Mouse (Mus musculus) hindbrain, embryonic 10.5 days (tissue): ENCODE measurements around the gene Fto. TPM values are rescaled to one million over a fixed set of nuclear protein-coding genes. Genes with fewer than 3 reads are reported as not detected.

Experiments used
- DNase-seq: peaks from one replicate; pipeline ENCODE4 v3.0.0-alpha.2; 2017; ENCODE audit warnings: low spot score
- H3K27ac ChIP-seq: fragments of 300-500 bp; sonication (generic); 2 replicates; pipeline ENCODE4 v1.5.1; 2016; ENCODE audit warnings: mild to moderate bottlenecking, moderate library complexity
- H3K27me3 ChIP-seq: fragments of 300-500 bp; sonication (generic); 2 replicates; pipeline ENCODE4 v1.6.1; 2016; ENCODE audit warnings: mild to moderate bottlenecking; ENCODE audit not compliant: poor library complexity, insufficient read depth, severe bottlenecking
- H3K36me3 ChIP-seq: fragments of 300-500 bp; sonication (generic); 2 replicates; pipeline ENCODE4 v1.6.1; 2016; ENCODE audit warnings: mild to moderate bottlenecking, moderate library complexity
- H3K4me1 ChIP-seq: fragments of 300-500 bp; sonication (generic); replicated peaks from 2 replicates; pipeline ENCODE4 v1.6.1; 2016; ENCODE audit warnings: mild to moderate bottlenecking
- H3K4me3 ChIP-seq: fragments of 300-500 bp; sonication (generic); 2 replicates; pipeline ENCODE4 v1.5.1; 2016; ENCODE audit warnings: mild to moderate bottlenecking, moderate library complexity
- H3K9me3 ChIP-seq: fragments of 300-500 bp; sonication (generic); 2 replicates; pipeline ENCODE4 v1.6.1; 2016; ENCODE audit warnings: mild to moderate bottlenecking, moderate library complexity
- WGBS: fragments of 180-500 bp; shearing (Covaris S2); methylation state at CpG from one replicate; pipeline ENCODE4 v1.1.7; 2016; 5-methylcytosine and 5-hydroxymethylcytosine counted together
- polyA plus RNA-seq: library from polyadenylated mRNA; unstranded; fragments of >200 nt; fragmentation: Nextera tagmentation; extraction: Ambion mirVana; gene quantifications from 2 replicates; pipeline ENCODE4 v1.2.1, GENCODE M21; 2016

The Fto gene
- polyA plus RNA-seq, 1 experiment from 2014 or later, result 103 TPM

DNA sequence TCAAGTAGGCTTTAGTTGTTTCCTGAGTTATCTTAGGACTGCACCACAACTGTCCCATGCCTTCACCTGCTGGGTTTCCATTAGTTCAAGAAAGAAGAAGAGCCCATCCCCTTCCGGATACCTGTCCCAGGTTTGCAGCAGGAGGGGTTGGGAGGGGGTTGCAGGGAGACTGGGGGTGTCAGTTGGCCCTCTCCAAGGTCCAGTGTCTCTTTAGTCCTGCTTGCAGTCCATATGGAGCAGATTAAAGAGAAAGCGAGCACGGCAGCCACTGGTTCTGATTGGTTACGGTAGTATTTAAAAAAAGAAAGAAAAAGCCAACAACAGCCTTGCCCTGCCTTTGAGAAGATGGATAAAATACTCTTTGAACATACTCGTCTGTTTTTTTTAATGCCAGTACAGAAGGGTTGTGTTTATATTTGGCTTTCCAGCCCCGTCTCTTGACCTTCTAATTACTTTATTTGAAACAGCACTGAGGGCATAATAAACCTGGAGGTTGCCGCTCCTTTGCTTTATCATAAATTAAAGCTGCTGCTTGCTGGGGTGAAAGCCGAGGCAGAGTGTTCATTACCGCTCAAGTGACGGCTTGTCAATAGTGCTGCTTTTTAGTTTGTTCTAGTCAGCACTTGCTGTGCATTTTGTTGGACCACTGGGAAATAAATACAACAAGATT, 279.2 kb downstream of the Fto start:
- H3K4me3 ChIP-seq, result no peak overlapping the region
- no peaks in the 10 kb centered on the region for H3K36me3 ChIP-seq
- WGBS, result 49% methylated on average over 10 of the region's 10 CpGs
- peaks cover 34% of the 10 kb centered on the region for H3K4me1 ChIP-seq
- no peak for DNase-seq
- peak overlapping the region; percentile 26; the same call in 1 of the 2 replicates for H3K27ac ChIP-seq
- 0 out of 2 replicates have a peak, but pooled peaks cover 5% of the 10 kb centered on the region for H3K27me3 ChIP-seq
- H3K9me3 ChIP-seq, result no peaks in the 10 kb centered on the region

DNA sequence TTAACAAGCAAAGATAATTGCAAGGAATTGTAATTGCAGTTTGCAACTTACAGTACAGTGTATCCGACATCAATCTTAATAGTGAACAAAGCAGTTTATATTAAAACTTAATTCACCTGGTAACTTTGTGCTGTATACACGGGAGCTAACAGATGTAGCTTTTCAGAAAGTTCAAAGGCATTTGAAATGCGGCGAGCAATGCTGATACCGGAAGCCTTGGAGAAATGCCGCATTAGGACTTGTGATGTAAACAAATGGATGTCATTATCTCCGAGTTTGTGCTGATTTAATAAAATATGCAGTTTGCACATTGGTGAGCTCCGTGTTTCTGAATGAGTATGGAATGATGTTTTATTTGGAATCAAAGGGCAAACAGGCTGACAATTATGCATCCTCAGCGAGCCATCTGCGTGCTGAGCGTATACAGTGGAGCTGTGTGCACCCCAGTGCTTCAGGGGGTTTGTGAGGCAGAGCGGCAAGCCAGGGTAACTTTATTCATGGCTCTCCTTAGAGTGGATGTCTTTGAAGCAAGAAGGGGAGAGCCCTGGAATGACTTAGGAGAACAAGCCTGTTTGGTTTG, 280.0 kb downstream of the Fto start:
- no peak for DNase-seq
- 70% methylated on average over 12 of the region's 12 CpGs for WGBS
- Histone ChIP-seq H3K9me3 (no peaks in the 10 kb centered on the region), H3K27me3 (0 out of 2 replicates have a peak, but pooled peaks cover 5% of the 10 kb centered on the region), H3K4me1 (peaks cover 34% of the 10 kb centered on the region), H3K4me3 (no peak overlapping the region), H3K36me3 (no peaks in the 10 kb centered on the region), H3K27ac (no peak overlapping the region)

DNA sequence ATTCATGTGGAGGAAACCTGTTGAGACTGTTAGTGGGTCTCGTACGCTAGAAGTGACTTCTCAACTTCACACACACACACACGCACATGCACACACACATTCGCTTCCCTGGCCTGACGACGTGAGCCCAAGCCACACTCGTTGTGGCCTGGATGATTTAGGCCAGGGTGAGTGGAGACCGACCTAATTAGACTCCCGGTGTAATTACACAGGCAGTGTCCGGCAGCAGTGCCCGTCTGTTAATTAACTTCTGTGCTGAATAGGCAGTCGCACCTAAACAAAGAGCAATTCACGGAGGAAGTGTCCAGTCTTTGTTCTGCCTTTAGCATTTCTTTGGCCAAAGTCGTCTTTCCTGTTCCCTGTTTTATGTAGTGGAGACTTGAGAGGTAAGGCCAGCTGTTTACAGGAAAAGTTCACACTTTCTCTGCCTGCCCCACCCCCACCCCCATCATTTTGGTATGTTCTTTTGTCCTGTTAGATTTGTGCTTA, 286.1 kb downstream of the Fto start:
- 52% methylated on average over 14 of the region's 14 CpGs for WGBS
- Histone ChIP-seq H3K36me3 (no peaks in the 10 kb centered on the region), H3K27ac (0 out of 2 replicates have a peak overlapping the region, but pooled peaks have one; percentile 1), H3K9me3 (no peaks in the 10 kb centered on the region), H3K4me3 (no peak overlapping the region), H3K27me3 (0 out of 2 replicates have a peak, but pooled peaks cover 5% of the 10 kb centered on the region), H3K4me1 (peaks cover 20% of the 10 kb centered on the region)
- no peak for DNase-seq

DNA sequence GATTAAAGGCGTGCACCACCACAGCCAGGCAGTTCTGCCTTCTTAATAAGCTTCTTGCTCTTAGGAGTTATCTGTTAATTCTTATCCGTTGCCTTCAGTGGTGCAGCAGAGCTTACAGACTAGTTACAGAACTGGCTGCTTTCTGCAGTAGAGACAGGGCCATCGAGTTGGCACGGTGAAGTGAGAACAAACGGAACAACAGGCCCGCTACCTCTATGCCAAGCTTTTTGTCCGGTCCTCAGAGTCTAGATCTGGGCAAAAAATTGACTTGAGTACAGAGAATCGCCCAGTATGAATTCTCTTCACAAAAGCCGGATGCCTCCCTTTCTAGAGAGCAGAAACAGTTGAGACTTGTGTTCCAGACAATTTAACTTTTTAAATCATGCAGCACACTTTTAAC, 290.4 kb downstream of the Fto start:
- WGBS, result 93% methylated on average over 9 of the region's 9 CpGs
- no peak overlapping the region for H3K4me3 ChIP-seq
- H3K4me1 ChIP-seq, result peaks cover 16% of the 10 kb centered on the region
- DNase-seq, result no peak
- H3K36me3 ChIP-seq, result no peaks in the 10 kb centered on the region
- H3K27ac ChIP-seq, result no peak overlapping the region
- no peaks in the 10 kb centered on the region for H3K27me3 ChIP-seq
- H3K9me3 ChIP-seq, result no peaks in the 10 kb centered on the region

DNA sequence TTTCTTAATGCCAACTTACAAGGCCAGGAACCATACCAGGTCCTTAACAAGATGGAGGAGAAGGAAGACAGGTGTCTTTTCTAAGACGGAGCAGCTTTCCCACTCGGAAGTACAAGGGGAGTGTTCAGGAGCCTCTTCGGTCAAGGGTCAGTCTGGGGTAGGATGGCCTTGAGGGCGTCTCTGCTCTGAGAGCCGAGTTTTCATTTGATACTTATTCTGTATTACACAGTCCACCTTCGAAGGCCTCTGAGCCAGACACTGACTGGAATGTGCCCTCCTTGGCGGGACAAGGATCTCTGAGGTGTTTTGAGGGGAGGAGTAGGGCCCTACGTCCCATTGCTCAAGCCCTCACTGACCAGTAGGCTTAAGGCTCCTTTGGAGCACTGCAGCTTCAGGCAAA, 292.6 kb downstream of the Fto start:
- no peak overlapping the region for H3K27ac ChIP-seq
- no peak for DNase-seq
- H3K4me3 ChIP-seq, result no peak overlapping the region
- no peaks in the 10 kb centered on the region for H3K9me3 ChIP-seq
- H3K36me3 ChIP-seq, result no peaks in the 10 kb centered on the region
- no peaks in the 10 kb centered on the region; the same call in 1 of the 2 replicates for H3K27me3 ChIP-seq
- peaks cover 8% of the 10 kb centered on the region for H3K4me1 ChIP-seq
- WGBS, result 79% methylated on average over 8 of the region's 8 CpGs

DNA sequence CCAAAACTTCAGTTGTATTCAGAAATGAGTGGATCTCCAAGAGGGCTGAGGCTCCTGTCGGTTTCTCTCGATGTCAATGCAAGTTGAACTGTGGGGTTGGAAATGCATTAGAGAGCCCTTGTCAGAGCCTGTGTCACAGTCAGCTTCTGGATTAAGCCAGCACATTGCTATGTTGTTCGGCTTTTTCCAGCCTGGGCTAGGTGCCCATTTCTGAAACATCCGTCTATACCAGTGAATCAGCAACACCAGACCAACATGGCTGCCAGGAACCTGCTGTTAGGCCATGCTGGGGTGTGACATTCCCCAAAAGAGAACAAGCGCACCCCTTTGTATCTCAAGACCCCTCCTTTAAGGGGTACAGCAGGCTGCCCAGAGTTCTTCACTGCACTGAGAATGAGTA, 293.8 kb downstream of the Fto start:
- Histone ChIP-seq H3K4me3 (no peak overlapping the region), H3K9me3 (no peaks in the 10 kb centered on the region), H3K27me3 (no peaks in the 10 kb centered on the region; the same call in 1 of the 2 replicates), H3K4me1 (peaks cover 20% of the 10 kb centered on the region), H3K27ac (no peak overlapping the region), H3K36me3 (no peaks in the 10 kb centered on the region)
- 92% methylated on average over 5 of the region's 5 CpGs for WGBS
- DNase-seq, result no peak

DNA sequence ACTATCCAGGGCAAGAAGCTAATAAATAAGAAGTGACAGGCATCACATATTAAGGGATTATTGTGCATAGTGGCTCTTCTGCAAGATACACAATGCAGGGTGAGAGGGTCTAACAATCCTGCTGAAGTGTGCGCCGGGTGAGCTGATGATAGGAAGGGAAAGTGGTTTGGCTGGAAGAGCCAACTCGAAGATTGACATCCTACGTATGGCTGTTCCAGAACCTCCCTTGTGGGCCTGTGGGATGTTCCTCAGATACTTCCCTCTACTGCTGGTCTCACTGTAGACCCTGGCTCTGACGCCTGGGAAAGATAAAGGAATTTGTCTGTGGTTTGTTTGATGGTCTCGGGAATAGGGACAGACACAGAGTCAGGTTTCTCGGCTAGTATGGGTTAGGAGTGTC, 297.9 kb downstream of the Fto start:
- H3K4me1 ChIP-seq, result peaks cover 54% of the 10 kb centered on the region
- 68% methylated on average over 7 of the region's 7 CpGs for WGBS
- no peak for DNase-seq
- H3K36me3 ChIP-seq, result no peaks in the 10 kb centered on the region
- no peaks in the 10 kb centered on the region; the same call in 1 of the 2 replicates for H3K27me3 ChIP-seq
- H3K4me3 ChIP-seq, result no peak overlapping the region
- peak overlapping the region; percentile 37; the same call in 1 of the 2 replicates for H3K27ac ChIP-seq
- no peaks in the 10 kb centered on the region for H3K9me3 ChIP-seq

DNA sequence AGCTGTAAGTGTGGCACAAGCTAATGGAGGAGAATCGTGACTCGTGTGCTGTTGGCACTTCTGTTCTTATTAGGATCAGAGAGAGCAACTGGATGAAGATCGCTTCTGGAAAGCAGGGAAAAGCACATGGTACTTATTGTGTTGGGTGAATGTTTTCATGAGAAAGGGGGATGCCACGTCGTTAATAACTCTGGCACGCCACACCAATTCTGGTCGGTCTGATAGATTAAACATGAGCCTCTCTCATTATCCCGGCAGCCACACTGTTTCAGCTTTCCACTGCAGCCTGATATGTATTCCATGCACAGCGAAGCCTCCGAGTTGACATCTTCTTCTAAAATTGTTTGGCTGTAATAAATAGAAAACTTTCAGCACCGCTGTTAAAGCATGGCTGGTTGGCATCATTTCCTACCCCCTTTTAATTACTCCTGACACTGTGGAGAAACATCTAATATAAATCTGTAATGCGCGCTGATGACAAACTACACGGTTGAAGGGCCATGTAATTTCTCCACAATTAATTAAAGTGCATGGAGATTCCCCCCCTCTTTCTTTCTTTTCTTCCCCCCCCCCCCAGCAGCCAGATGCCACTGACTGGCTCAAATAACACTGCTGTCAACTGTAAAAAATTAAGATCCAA, 298.5 kb downstream of the Fto start:
- no peak for DNase-seq
- Histone ChIP-seq H3K27ac (peak overlapping the region; percentile 75), H3K27me3 (peaks cover 2% of the 10 kb centered on the region; the same call in 1 of the 2 replicates)

DNA sequence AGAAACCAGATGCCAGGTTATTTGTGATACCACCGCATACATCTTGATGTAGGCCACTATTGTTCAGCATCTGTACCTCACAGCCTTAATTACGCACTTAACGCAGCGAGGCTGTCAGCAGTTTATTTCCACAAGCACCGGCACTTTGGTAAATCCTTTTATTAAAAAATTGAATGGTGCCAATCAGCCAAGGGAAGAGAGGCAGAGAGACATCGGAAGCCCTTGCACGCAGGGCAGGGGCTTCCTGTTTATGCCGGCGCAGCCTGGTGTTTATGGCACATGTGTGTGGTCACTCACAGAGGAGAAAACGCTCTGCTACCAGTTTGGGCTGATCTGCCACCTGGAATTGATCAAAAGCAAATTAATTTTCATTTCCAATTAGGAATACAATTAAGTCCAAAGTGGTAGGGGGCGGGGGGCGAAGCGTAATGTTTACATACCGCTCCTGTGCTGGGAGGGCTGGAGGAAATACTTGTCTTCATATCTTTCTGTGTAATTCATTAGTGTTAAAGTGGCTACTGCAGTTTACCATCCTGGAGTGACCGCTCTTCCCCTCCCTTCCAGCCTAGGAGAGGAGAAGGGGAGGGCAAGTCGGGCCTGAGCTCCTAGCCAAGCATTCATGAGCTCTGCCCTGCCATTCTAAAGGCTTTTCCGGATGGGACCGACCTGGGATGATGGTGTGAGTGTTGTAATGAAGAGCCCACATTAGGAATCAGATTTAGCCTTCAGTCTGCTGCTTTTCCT, 299.2 kb downstream of the Fto start:
- 51% methylated on average over 18 of the region's 18 CpGs for whole genome bisulfite sequencing
- Histone ChIP-seq H3K9me3 (no peaks in the 10 kb centered on the region), H3K27ac (peak overlapping the region; percentile 75), H3K4me3 (no peak overlapping the region), H3K36me3 (no peaks in the 10 kb centered on the region), H3K4me1 (peaks cover 67% of the 10 kb centered on the region), H3K27me3 (peaks cover 2% of the 10 kb centered on the region; the same call in 1 of the 2 replicates)
- no peak for DNase-seq

More for the DNA sequence above, 298.5 kb downstream of the Fto start:
- Histone ChIP-seq H3K36me3 (no peaks in the 10 kb centered on the region), H3K4me3 (no peak overlapping the region), H3K9me3 (no peaks in the 10 kb centered on the region), H3K4me1 (peaks cover 60% of the 10 kb centered on the region)
- 71% methylated on average over 14 of the region's 14 CpGs for WGBS

DNA sequence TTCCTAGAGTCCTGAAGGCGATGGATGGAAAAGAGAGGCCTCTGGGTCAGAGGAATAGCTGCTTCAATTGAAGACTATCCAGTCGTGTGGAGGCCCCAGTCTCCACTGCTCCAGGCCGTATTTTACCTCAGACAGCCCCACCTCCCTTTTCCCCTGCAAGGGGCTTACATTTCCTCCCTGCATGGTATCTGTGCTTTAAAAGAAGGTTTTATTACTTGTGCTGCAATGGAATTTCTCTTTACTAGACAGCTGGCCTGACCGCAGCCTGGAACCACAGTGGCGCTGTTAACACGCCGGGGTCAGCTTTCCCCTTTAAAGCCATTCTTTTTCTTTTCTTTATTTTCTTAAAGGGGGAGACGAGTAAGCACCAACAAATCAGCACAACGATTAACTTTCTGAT, 300.3 kb downstream of the Fto start:
- DNase-seq, result peak; percentile 53
- Histone ChIP-seq H3K27me3 (peaks cover 2% of the 10 kb centered on the region; the same call in 1 of the 2 replicates), H3K4me1 (peaks cover 78% of the 10 kb centered on the region), H3K4me3 (no peak overlapping the region), H3K36me3 (no peaks in the 10 kb centered on the region), H3K9me3 (no peaks in the 10 kb centered on the region), H3K27ac (peak overlapping the region; percentile 75)
- WGBS, result 13% methylated on average over 9 of the region's 9 CpGs

DNA sequence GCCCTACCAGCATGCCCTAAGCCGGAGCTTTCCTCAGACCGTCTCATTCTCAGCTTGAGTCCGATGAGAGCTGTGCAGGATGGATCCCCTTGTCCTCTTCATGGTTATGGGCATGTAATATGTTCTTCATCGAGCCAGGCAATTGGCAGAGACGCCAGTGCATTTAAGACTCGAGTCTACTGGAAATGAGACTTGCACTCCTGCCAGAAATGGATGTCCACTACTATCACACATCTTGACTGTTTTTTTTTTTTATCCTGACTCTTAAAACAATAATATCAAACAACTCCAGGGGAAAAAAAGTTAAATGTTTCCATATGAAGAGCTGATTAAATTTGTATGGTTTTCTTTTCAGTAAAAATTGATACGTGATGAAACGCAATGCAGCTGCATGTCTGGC, 301.9 kb downstream of the Fto start:
- DNase-seq, result no peak
- peaks cover 78% of the 10 kb centered on the region for H3K4me1 ChIP-seq

More for the DNA sequence above, 301.9 kb downstream of the Fto start:
- H3K36me3 ChIP-seq, result no peaks in the 10 kb centered on the region
- H3K9me3 ChIP-seq, result no peaks in the 10 kb centered on the region
- H3K27ac ChIP-seq, result 0 out of 2 replicates have a peak overlapping the region, but pooled peaks have one; percentile 43
- H3K4me3 ChIP-seq, result no peak overlapping the region
- peaks cover 7% of the 10 kb centered on the region; the same call in 1 of the 2 replicates for H3K27me3 ChIP-seq
- 84% methylated on average over 8 of the region's 8 CpGs for WGBS
